Mouse (Mus musculus) E14TG2a.4 (cell line): Measurements from ENCODE around the gene Rilpl1.

Experiments used
- H3K27me3 ChIP-seq: 2 replicates; pipeline ENCODE4 v1.6.1; 2014; ENCODE audit warnings: low read length, control low read depth; ENCODE audit not compliant: insufficient read depth
- H3K36me3 ChIP-seq: 2 replicates; pipeline ENCODE4 v1.6.1; 2014; ENCODE audit warnings: low read length, control low read depth; ENCODE audit not compliant: insufficient read depth
- H3K4me1 ChIP-seq: replicated peaks from 2 replicates; pipeline ENCODE4 v1.6.1; 2014; ENCODE audit warnings: low read depth, low read length, control low read depth
- H3K4me3 ChIP-seq: replicated peaks from 2 replicates; pipeline ENCODE4 v1.5.1; 2014; ENCODE audit warnings: mild to moderate bottlenecking, low read length
- H3K9me3 ChIP-seq: 2 replicates; pipeline ENCODE4 v1.6.1; 2014; ENCODE audit warnings: low read length, control low read depth
- CTCF ChIP-seq: conservative IDR thresholded peaks from 2 replicates; pipeline ENCODE4 v1.5.1; 2014; ENCODE audit warnings: low read length
- NANOG ChIP-seq: IDR thresholded peaks from 2 replicates; pipeline ENCODE4 v1.6.1; 2014; ENCODE audit warnings: borderline replicate concordance, low read length, mixed read lengths
- POU5F1 ChIP-seq: IDR thresholded peaks from 2 replicates; pipeline ENCODE4 v1.6.1; 2014; ENCODE audit warnings: low read length, borderline replicate concordance

Gene Rilpl1

GRCm38 (mm10) chr5:124515789-124516188 is 15.4 kb downstream of the Rilpl1 start:
- Histone ChIP-seq H3K9me3 (no peaks in the 10 kb centered on the region), H3K36me3 (peaks cover 24% of the 10 kb centered on the region), H3K4me3 (no peak overlapping the region), H3K27me3 (no peaks in the 10 kb centered on the region), H3K4me1 (peaks cover 5% of the 10 kb centered on the region)
- TF ChIP-seq POU5F1 (no peak), CTCF (no peak), NANOG (no peak)

DNA sequence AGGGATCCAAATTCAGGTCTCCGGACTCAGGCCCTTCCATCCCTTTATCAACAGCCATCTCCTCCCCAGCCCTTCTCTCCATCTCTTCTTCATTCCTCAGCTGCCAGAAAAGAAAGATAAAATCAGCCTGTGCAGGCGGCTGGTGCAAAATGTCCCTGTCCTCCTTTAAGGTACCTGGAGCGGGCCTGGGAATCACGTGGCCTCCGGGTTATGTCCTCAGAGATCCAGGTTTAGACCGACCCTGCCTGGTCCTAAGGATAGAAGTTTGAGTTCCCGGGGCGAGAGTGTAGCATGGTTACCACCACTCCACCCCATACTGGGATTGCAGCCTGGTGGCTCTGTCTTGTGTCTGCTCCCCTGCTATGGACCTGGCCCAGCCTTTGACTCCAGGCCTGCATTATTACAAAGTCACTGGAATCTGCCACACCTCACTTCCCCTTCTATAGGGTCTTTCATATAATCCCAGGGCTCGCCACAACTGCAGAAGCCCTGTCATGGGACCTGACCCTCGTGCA is 20.6 kb downstream of the Rilpl1 start:
- no peak for TF ChIP-seq NANOG
- no peak for TF ChIP-seq CTCF
- TF ChIP-seq POU5F1 = no peak
- H3K4me1 ChIP-seq = peaks cover 42% of the 10 kb centered on the region

DNA sequence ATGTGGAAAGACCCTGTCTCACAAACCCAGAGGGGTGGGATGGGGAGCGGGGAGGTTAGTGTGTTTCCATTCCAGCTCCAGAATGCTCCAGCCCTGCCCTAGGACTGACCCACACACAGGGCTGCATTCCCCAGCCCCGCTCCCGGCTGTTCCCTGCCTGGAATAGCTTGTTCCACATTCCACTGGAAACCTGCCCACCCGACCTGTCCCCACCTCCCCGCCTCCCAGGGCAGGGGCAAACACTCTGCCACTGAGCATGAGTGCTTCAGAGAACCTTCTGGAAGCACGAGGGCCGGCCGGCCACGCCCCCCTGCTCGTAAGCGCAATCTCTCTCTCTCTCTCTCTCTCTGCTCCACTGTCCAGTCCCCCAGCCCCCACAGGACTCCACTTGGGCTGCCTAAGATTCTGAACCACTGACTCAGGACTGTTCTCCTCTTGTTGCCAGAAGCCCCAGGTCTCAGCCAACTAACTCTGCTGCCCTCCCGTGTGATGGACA is 21.4 kb downstream of the Rilpl1 start:
- Histone ChIP-seq H3K36me3 (peaks cover 28% of the 10 kb centered on the region), H3K9me3 (no peaks in the 10 kb centered on the region), H3K27me3 (0 out of 2 replicates have a peak, but pooled peaks cover 2% of the 10 kb centered on the region), H3K4me3 (peak overlapping the region; percentile 7; the same call in 1 of the 2 replicates), H3K4me1 (peaks cover 49% of the 10 kb centered on the region)
- no peak for TF ChIP-seq NANOG
- TF ChIP-seq CTCF = no peak
- TF ChIP-seq POU5F1 = no peak

More for the DNA sequence above, 20.6 kb downstream of the Rilpl1 start:
- no peaks in the 10 kb centered on the region for H3K27me3 ChIP-seq
- H3K36me3 ChIP-seq = peaks cover 27% of the 10 kb centered on the region
- H3K4me3 ChIP-seq = 0 out of 2 replicates have a peak overlapping the region, but pooled peaks have one; percentile 37
- no peaks in the 10 kb centered on the region for H3K9me3 ChIP-seq

DNA sequence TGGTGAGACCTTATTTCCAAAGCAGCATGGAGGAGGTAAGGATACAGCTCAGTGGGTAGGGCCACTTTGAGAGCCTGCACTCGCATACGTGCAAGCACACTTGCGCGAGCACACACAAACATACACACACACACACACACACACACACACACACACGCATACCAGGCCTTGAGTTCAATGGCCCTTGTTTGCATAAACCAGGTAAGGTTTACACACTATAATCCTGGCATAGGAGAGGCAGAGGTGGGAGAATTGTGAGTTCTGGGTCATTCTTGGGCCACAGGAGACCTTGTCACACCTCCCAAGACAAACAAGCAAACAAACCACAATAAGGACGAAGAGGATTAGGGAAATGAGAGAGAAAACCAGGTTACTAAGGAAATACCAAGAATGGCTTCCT is 22.0 kb downstream of the Rilpl1 start:
- Histone ChIP-seq H3K4me1 (peaks cover 54% of the 10 kb centered on the region), H3K9me3 (no peaks in the 10 kb centered on the region)

GRCm38 (mm10) chr5:124506731-124507359 is 24.3 kb downstream of the Rilpl1 start:
- H3K4me3 ChIP-seq = 0 out of 2 replicates have a peak overlapping the region, but pooled peaks have one; percentile 7
- H3K36me3 ChIP-seq = peaks cover 23% of the 10 kb centered on the region
- peaks cover 73% of the 10 kb centered on the region for H3K4me1 ChIP-seq
- H3K9me3 ChIP-seq = no peaks in the 10 kb centered on the region
- 0 out of 2 replicates have a peak, but pooled peaks cover 3% of the 10 kb centered on the region for H3K27me3 ChIP-seq
- no peak for TF ChIP-seq NANOG
- no peak for TF ChIP-seq CTCF
- TF ChIP-seq POU5F1 = no peak

More for the DNA sequence above, 22.0 kb downstream of the Rilpl1 start:
- Histone ChIP-seq H3K36me3 (peaks cover 24% of the 10 kb centered on the region), H3K27me3 (0 out of 2 replicates have a peak, but pooled peaks cover 3% of the 10 kb centered on the region), H3K4me3 (no peak overlapping the region)
- no peak for TF ChIP-seq POU5F1
- TF ChIP-seq CTCF = no peak
- TF ChIP-seq NANOG = no peak

GRCm38 (mm10) chr5:124505235-124505634 is 26.0 kb downstream of the Rilpl1 start:
- Histone ChIP-seq H3K9me3 (no peaks in the 10 kb centered on the region), H3K36me3 (peaks cover 27% of the 10 kb centered on the region), H3K27me3 (0 out of 2 replicates have a peak, but pooled peaks cover 3% of the 10 kb centered on the region), H3K4me1 (peaks cover 79% of the 10 kb centered on the region), H3K4me3 (no peak overlapping the region)
- TF ChIP-seq CTCF = no peak
- no peak for TF ChIP-seq POU5F1
- no peak for TF ChIP-seq NANOG

DNA sequence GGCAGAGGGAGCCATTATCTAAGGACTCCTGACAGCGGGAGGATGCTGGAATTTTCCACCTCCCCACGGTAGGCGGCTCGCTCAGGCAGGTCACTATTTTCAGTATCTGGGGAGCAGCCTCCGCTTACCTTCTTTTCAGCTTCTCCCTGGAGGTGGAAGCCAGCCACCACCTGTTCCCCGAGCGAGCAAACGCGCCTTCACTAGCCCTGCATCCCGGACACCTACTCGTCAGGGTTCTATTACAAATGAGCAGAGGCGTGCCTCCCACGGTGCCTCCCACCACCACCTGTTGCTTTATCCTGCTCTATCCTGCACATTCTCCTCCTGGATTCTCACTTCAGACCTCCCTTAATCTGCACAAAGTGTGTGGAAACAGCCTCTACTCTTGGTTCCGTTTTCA is 27.4 kb downstream of the Rilpl1 start:
- peaks cover 78% of the 10 kb centered on the region for H3K4me1 ChIP-seq
- H3K27me3 ChIP-seq = 0 out of 2 replicates have a peak, but pooled peaks cover 3% of the 10 kb centered on the region
- no peaks in the 10 kb centered on the region for H3K9me3 ChIP-seq
- TF ChIP-seq POU5F1 = no peak
- TF ChIP-seq NANOG = no peak
- TF ChIP-seq CTCF = no peak
- peaks cover 32% of the 10 kb centered on the region for H3K36me3 ChIP-seq
- H3K4me3 ChIP-seq = peak overlapping the region; percentile 61

- TF ChIP-seq POU5F1 (no peak), CTCF (no peak), NANOG (no peak)
- H3K4me3 ChIP-seq = no peak overlapping the region; the same call in 1 of the 2 replicates
- peaks cover 85% of the 10 kb centered on the region for H3K4me1 ChIP-seq
- peaks cover 43% of the 10 kb centered on the region for H3K36me3 ChIP-seq
- H3K27me3 ChIP-seq = 0 out of 2 replicates have a peak, but pooled peaks cover 3% of the 10 kb centered on the region
- H3K9me3 ChIP-seq = no peaks in the 10 kb centered on the region
Observed at GRCm38 (mm10) chr5:124501541-124501940, 29.6 kb downstream of the Rilpl1 start.
